Mouse (Mus musculus) heart, embryonic 16.5 days (tissue): ENCODE results near the gene D3Ertd254e. TPM values are rescaled to one million over a fixed set of nuclear protein-coding genes. Genes with fewer than 3 reads are reported as not detected.

Source experiments
- ATAC-seq: fragments of 200-750 bp; cut with Nextera tagmentation; replicated peaks from 2 replicates; pipeline ENCODE4 v1.8.0; 2017; ENCODE audit warnings: moderate number of reproducible peaks; ENCODE audit not compliant: insufficient read depth, low FRiP score; ENCODE audit errors: extremely low read depth
- H3K27ac ChIP-seq: fragments of 300-500 bp; sonication (generic); 2 replicates; pipeline ENCODE4 v1.5.1; 2014; ENCODE audit warnings: mild to moderate bottlenecking, low read length, control low read depth, moderate library complexity
- H3K27me3 ChIP-seq: fragments of 300-500 bp; sonication (generic); 2 replicates; pipeline ENCODE4 v1.6.1; 2014; ENCODE audit warnings: low read length, mixed read lengths; ENCODE audit not compliant: control insufficient read depth, insufficient read depth
- H3K36me3 ChIP-seq: fragments of 300-500 bp; sonication (generic); 2 replicates; pipeline ENCODE4 v1.6.1; 2014; ENCODE audit not compliant: control insufficient read depth, insufficient read depth
- H3K4me1 ChIP-seq: fragments of 300-500 bp; sonication (generic); 2 replicates; pipeline ENCODE4 v1.6.1; 2014; ENCODE audit warnings: low read length, mixed read lengths; ENCODE audit not compliant: control insufficient read depth, insufficient read depth
- H3K4me2 ChIP-seq: fragments of 300-500 bp; sonication (generic); 2 replicates; pipeline ENCODE4 v1.6.1; 2014; ENCODE audit warnings: low read depth, mild to moderate bottlenecking, control low read depth, low read length
- H3K4me3 ChIP-seq: fragments of 300-500 bp; sonication (generic); 2 replicates; pipeline ENCODE4 v1.5.1; 2014; ENCODE audit warnings: mild to moderate bottlenecking, control low read depth, low read length
- H3K9ac ChIP-seq: fragments of 300-500 bp; sonication (generic); 2 replicates; pipeline ENCODE4 v1.6.1; 2014; ENCODE audit warnings: low read length, control low read depth
- H3K9me3 ChIP-seq: fragments of 300-500 bp; sonication (generic); replicated peaks from 2 replicates; pipeline ENCODE4 v1.6.1; 2016; ENCODE audit warnings: low read length; ENCODE audit not compliant: control insufficient read depth
- WGBS: fragments of 180-500 bp; shearing (Covaris S2); extraction: QIAGEN DNeasy Blood & Tissue Kit; methylation state at CpG from one replicate; pipeline ENCODE4 v1.1.7; 2014; 5-methylcytosine and 5-hydroxymethylcytosine counted together
- polyA plus RNA-seq: library from polyadenylated mRNA; unstranded; fragments of >200 nt; fragmentation: Nextera tagmentation; extraction: Ambion mirVana; gene quantifications from 2 replicates; pipeline ENCODE4 v1.2.1, GENCODE M21; 2015

The D3Ertd254e gene
- polyA plus RNA-seq, 1 experiment from 2014 or later: 5.6 TPM

DNA sequence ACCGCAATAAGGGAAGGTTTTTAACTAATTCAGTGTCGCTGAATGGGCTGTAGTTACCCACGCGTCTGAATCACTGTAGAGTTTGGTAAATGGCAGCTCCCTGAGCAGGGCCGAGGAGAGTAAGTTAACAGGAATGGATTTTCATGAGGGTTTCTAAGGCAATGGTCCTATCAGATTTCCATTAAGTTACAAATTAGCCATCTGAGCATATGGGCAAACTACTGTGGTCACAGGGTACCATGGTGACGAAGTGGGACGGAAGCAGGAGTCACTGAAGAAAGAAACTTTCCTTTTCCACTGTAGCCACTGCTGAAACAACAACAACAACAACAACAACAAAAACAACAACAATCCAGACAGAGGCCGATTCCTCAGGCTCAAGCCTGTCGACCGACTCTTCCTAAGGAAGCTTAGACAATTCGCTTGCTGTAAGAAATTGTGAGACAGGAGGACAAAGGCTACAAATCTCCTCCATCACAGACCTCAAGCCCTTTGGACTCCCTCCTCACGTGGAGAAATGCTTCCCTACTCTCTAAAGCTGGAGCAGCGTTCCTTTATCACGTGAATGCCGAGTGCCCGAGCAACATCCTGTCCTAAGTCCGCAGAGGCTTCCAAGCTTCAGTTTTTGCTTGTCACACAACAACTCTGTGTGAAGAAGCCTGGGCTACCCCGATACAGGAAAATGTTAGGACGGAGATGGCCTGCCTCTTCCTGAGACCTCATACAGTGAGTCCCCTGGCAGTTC, 56.9 kb downstream of the D3Ertd254e start:
- no peaks in the 10 kb centered on the region for H3K9me3 ChIP-seq
- no peaks in the 10 kb centered on the region for H3K27me3 ChIP-seq
- H3K4me3 ChIP-seq: no peak overlapping the region
- H3K4me2 ChIP-seq: no peak overlapping the region
- 71% methylated on average over 19 of the region's 19 CpGs for WGBS
- no peaks in the 10 kb centered on the region for H3K36me3 ChIP-seq
- 0 out of 2 replicates have a peak, but pooled peaks cover 7% of the 10 kb centered on the region for H3K4me1 ChIP-seq
- no peak for ATAC-seq
- H3K9ac ChIP-seq: no peak overlapping the region
- H3K27ac ChIP-seq: no peak overlapping the region

GRCm38 (mm10) chr3:36209776-36210555, 59.1 kb downstream of the D3Ertd254e start:
- Histone ChIP-seq H3K27me3 (no peaks in the 10 kb centered on the region), H3K9me3 (no peaks in the 10 kb centered on the region), H3K4me3 (no peak overlapping the region), H3K27ac (no peak overlapping the region), H3K9ac (no peak overlapping the region), H3K36me3 (no peaks in the 10 kb centered on the region), H3K4me1 (0 out of 2 replicates have a peak, but pooled peaks cover 7% of the 10 kb centered on the region), H3K4me2 (no peak overlapping the region)
- WGBS: 57% methylated on average over 11 of the region's 11 CpGs
- peak; percentile 58 for ATAC-seq

- H3K4me3 ChIP-seq: no peak overlapping the region
- no peak overlapping the region for H3K27ac ChIP-seq
- WGBS: 32% methylated on average over 2 of the region's 2 CpGs
- H3K9ac ChIP-seq: no peak overlapping the region
- 0 out of 2 replicates have a peak, but pooled peaks cover 7% of the 10 kb centered on the region for H3K4me1 ChIP-seq
- H3K36me3 ChIP-seq: no peaks in the 10 kb centered on the region
- no peak for ATAC-seq
- H3K9me3 ChIP-seq: no peaks in the 10 kb centered on the region
- H3K27me3 ChIP-seq: no peaks in the 10 kb centered on the region
- H3K4me2 ChIP-seq: no peak overlapping the region
Measured at GRCm38 (mm10) chr3:36210939-36211338, 60.1 kb downstream of the D3Ertd254e start.

DNA sequence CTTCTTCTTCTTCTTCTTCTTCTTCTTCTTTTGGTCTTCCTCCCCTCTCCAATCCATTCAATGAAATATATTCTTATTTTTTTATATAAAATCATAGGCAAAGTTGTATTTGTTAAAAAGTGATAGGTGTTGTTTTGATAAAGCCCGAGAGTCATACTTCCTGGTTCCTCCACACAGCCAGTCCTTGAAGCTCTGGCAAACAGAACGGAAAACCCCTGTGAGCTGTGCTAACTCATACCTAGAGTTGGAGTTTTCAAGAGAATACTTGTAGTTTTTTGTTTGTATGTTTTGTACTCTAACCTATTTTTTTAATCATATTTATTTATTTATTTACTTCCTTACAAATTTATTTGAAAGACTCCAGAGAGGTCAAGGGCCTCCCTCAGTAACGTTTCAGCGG, 61.9 kb downstream of the D3Ertd254e start:
- Histone ChIP-seq H3K27me3 (no peaks in the 10 kb centered on the region), H3K4me3 (no peak overlapping the region), H3K9ac (no peak overlapping the region), H3K9me3 (no peaks in the 10 kb centered on the region), H3K27ac (no peak overlapping the region), H3K4me2 (no peak overlapping the region), H3K4me1 (0 out of 2 replicates have a peak, but pooled peaks cover 7% of the 10 kb centered on the region), H3K36me3 (no peaks in the 10 kb centered on the region)
- 61% methylated on average over 4 of the region's 4 CpGs for WGBS
- ATAC-seq: no peak

Other genes starting within 250 kb of the D3Ertd254e start
- 87.2 and 90.7 TPM in 2 replicates for gene Dcun1d1, start 213.6 kb upstream of the D3Ertd254e start, polyA plus RNA-seq
- 79.5 and 86.7 TPM in 2 replicates for gene Mccc1, start 150.3 kb upstream of the D3Ertd254e start, polyA plus RNA-seq
- gene Ccdc144b, start 97.5 kb upstream of the D3Ertd254e start, polyA plus RNA-seq: 0.03 and 0.09 TPM in 2 replicates
- gene Acad9, start 85.0 kb upstream of the D3Ertd254e start, polyA plus RNA-seq: 82.2 and 95.0 TPM in 2 replicates
- 0.24 and 0.95 TPM in 2 replicates for gene Qrfpr, start 71.3 kb downstream of the D3Ertd254e start, polyA plus RNA-seq